Mouse (Mus musculus): Measurements from ENCODE around the gene Stac3.

The Stac3 gene

DNA sequence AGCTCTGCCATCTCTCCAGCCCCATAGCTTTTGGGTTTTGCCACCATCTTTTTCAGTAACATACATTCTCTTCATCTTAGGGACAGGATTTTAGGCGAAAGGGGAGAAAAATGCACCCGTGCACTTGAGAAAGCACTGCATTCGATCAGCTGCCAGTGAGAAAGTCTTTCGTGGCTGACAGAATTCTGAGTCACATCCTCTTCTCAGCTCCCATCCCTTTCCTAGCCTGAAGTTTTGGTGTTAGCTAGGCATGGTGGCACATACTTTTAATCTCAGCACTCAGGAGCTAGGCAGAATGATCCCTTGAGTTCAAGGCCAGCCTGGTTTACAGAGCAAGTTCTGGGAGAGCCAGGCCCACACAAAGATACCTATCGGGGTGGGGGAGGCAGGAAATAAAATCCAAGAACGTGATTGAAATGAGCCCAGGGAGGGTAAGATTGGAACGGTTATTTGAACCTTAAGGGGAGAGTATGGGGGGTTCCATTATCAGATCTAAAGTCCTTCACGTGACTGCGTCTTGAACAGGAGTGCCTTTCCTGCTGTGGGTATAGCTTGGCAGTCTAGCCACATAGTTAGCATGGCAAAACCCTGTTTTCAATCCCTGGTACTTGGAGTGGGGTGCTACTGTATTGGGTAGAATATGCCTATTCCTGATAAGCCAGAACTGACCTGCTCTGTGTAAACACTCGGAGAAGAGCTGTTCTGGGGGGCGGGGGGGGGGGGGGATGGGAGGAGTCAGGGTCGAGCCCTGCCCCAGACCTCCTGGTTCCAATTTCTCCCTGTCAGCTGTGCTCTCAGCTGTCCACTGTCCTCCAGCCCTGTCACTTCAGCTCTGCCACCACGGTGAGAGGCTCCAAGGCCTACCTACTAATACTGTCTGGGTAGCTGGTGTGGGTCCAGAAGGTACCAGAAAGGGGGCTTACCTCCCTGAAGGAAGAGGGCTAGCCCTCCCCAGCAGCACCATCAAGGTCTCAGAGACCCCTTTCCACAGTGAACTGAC is at the start of gene Stac3:
TSS of gene Stac3 (plus strand) at position 793 of the 1,000 bp plus-strand sequence.
- DNase-seq (ENCODE audit: low spot score in 2 of 2): no peak

DNA sequence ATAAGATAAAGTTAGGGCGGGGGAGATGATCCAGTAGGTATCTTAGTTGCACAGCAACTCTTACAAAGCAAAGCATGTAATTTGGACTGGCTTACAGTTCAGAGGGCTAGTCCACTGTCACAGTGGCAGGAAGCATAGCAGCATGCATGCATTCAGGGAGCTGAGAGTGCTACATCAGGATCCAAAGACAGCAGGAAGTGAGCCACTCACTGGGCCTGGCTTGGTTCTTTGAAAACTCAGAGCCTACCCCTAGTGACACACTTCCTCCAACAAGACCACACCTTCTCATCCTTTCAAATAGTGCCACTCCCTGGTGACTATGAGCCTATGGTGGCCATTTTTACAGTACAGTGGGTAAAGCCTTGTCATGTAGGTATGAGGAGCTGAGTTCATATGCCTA is 47.8 kb upstream of the Stac3 start:
- DNase-seq (ENCODE audit: low spot score in 2 of 2): no peak

DNA sequence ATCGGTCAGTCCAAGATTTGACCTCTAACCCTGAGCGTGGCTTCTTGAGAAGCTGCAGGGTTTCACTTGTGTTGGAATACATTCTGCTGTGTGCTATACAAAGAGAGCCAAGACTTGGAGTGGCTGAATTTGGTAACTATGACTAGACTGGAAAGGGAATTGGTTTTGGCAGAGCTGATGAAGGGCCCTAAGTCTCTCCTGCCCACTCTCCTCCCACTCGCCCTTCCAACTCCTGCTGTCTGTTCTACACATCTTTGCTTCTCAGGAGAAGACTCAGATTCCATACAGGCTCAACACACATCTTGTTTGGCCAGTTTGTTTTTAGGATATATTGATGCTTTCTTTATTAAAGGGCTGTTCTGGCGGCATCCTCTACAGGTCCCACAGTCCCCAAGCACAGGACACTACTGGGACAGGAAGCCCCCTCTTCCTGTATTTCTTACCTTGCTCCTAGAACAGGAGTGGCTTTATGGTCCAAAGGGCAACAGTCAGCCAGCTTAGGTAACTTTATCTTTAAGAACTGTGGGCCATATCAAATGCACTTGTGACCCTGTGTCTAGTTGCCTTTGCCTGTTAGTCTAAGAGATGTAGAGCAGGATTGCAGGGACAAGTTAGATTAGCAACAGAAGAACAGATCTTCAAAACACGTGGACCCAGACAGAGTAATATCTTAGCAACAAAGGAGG is 38.9 kb upstream of the Stac3 start:
- no peak for DNase-seq (ENCODE audit: low spot score in 2 of 2)

- no peak for DNase-seq (ENCODE audit: low spot score in 2 of 2)
These were observed 30.1 kb upstream of the Stac3 start for GRCm38 (mm10) chr10:127471281-127471988.

GRCm38 (mm10) chr10:127472722-127473121 is 28.8 kb upstream of the Stac3 start:
- DNase-seq (ENCODE audit: low spot score in 2 of 2): no peak

- no peak for DNase-seq (ENCODE audit: low spot score in 2 of 2)
These were observed 26.3 kb upstream of the Stac3 start for GRCm38 (mm10) chr10:127475175-127475574.

DNA sequence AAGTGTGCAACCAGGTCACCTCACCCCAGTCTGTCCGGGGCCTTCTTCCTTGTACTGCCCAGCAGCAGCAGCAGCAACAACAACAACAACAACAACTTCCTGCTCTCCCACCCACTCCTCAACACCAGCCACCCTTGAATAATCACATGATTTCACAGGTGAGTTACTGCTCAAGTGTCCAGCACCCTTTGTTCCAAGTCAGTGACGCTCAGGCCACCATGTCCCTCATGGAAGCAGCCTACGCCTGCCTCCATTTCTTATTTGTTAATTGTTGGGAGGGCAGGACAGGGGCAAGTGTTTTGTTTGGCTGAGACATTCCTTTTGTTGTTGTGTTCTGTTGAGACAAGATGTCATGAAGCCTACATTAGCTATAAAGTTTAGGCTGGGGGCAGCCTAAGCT is 24.9 kb upstream of the Stac3 start:
- no peak for DNase-seq (ENCODE audit: low spot score in 2 of 2)

DNA sequence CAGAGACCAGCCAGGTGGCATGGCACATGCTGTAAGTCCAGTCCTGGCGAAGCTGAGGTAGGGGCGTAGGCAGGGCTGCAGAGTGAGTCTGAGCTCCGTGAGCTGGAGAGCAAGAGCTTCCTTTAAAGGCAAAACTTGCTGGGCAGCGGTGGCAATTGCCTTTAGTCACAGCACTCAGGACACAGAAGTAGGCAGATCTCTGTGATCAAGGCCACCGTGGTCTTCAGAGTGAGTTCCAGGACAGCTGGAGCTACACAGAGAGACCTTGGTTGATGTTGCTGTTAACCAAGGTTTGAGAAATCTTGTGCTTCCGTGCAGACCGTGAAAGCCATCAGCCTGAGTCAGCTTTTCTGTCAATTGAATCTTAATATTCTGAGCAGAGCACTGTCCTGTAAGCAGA is 24.2 kb upstream of the Stac3 start:
- no peak for DNase-seq (ENCODE audit: low spot score in 2 of 2)

- DNase-seq (ENCODE audit: low spot score in 2 of 2): no peak
These were observed 22.4 kb upstream of the Stac3 start for GRCm38 (mm10) chr10:127479131-127479530.

DNA sequence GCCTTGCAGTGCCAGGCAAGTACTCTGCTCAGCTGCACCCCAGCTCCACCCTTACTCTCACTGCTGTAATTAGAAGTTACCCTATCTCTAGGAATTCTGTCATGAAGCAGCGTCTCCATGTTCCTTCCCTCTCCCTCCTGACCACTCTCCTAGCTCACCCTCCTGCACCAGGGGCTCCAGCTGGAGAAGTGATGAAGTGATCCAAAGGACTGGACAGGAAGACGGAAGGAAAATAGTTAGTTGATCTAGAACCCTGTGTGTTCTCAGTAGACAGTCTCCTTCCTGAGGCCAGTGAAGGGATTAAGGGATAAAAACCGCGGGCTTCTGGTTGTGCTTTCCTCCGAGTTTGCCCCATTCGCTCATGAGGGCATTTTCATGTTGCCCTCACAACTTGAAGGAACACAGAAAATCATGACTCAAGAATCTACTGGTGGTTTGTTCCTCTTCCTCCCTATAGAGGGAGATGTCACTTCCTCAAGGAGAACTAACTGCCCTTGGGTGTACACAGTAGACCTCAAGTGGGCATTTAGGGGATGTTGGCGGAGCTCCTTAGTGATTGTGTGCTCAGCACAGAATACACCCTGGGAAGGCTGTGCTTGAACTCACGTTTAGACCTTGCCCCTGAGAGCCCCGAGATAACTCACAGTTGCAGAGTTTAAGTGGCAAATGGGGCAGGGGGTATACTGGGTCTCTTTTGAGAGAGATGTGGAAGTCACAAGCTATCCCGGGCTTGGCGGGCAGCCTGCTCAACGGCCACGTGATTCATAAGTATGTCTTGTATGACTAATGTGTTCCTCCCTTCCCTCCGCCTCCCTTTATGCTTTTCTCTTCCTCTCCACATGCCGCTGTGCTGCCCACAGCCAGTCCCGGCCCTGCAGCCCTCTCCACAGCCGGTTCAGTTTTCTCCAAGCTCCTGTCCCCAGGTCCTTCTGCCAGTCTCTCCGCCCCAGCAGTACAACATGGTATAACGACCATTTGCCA is 20.4 kb upstream of the Stac3 start:
- peak in 1 of 2 experiments; percentile 28 for DNase-seq (ENCODE audit: low spot score in 2 of 2)

- no peak for DNase-seq (ENCODE audit: low spot score in 2 of 2)
These were observed 16.3 kb upstream of the Stac3 start for GRCm38 (mm10) chr10:127485235-127485634.

GRCm38 (mm10) chr10:127488856-127489255 is 12.6 kb upstream of the Stac3 start:
- no peak for DNase-seq (ENCODE audit: low spot score in 2 of 2)

- no peak for DNase-seq (ENCODE audit: low spot score in 2 of 2)
These were observed 11.0 kb upstream of the Stac3 start for GRCm38 (mm10) chr10:127490160-127491127.

DNA sequence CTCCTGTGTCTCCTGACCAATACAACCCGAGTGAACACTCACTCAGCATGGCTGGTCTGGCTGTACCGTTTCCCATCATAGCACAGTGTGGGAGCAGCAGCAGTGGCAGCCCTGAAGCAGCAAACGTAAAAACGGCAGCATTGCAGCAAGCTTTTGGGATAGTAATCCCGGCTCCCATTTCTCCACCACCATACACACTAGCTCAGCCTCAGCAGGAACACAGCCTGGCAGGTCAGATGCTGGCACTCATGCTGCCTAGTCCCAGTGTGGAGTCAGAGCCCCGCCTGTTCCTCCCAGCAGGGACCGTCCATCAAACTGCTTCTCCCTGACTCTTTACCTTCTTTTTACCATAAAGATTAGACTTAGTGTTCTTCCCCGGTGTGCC is 10.4 kb upstream of the Stac3 start:
- DNase-seq (ENCODE audit: low spot score in 2 of 2): no peak

- no peak for DNase-seq (ENCODE audit: low spot score in 2 of 2)
These were observed 9.4 kb upstream of the Stac3 start for GRCm38 (mm10) chr10:127492118-127492517.

DNA sequence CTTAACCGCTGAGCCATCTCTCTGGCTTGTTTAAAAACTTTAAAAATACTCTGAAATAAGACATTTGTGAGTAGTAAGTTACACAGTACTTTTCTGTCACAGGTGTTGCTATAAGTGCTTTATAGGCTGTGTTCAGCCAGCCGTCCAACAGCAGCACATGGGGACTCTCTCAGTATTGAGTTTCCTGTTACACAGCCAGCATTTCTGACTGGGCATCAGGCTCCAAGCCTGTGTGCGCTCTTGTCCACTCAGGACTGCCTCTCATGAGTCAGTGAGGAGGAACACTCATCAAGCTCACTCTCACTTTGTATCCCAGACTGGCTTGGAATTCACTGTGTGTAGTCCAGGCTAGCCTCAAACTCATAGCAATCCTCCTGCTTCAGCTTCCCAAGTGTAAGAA is 5.3 kb upstream of the Stac3 start:
- no peak for DNase-seq (ENCODE audit: low spot score in 2 of 2)

- DNase-seq (ENCODE audit: low spot score in 2 of 2): no peak
These were observed 2.0 kb upstream of the Stac3 start for GRCm38 (mm10) chr10:127499516-127499915.

GRCm38 (mm10) chr10:127500042-127500441 is 1.4 kb upstream of the Stac3 start:
- DNase-seq (ENCODE audit: low spot score in 2 of 2): no peak

DNA sequence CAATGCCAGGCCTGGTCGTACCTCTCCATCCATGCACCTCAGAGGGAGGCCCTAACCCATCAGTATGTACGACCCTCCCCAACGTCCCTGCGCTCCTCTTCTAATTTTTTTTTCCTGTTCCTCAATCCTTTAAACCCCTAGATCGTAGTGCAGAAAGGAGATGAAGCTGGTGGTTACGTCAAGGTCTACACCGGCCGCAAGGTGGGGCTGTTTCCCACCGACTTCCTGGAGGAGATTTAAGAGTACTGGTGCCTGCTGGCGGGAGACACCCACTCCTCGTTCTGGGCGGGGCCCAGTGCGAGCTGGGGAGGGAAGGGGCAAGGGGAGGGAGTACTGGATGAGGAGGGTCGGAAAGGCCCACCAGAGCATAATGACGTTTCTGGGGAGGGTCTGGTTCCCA is 6.8 kb downstream of the Stac3 start:
- peak; percentile 69 to 70 for DNase-seq (ENCODE audit: low spot score in 2 of 2)

All from frontal cortex, postnatal 14 days (tissue).